8 mouse cellular contexts compared by ENCODE assay signal in the genomic region with DNA sequence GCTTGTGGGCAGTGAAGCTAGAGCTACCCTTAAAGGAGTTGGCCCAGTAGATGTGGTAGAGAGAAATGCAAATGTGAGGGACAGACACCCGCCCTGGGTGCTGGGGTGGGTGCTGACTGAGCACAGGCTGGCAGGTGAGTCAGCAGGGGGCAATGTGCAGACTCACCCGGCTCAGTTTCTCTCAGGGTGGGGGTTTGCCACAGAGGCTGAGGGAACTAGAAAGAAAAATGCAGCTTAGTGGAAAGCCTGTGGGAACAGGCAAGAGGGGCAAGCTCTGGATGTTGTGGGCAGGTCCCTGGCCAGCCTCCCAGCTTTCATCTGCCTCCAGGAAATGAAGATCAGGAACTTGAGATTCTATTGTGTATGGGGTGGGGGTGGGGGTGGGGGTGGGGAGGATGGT. TPM values are rescaled to one million over a fixed set of nuclear protein-coding genes. Genes with fewer than 3 reads are reported as not detected.
DNase-seq lines count a peak whose midpoint lies in the region; ATAC-seq and TF ChIP-seq lines count a peak whose summit lies in the region.

No protein-coding gene starts in this region.

- TF ChIP-seq CTCF in thymus, adult 2 months (IDR thresholded peaks at IDR 0.05; ENCODE audit: borderline replicate concordance, control insufficient read depth, extremely low read depth, insufficient read depth, low read length, poor library complexity), result no peak
- TF ChIP-seq CTCF in intestine, postnatal 0 days (IDR thresholded peaks at IDR 0.05; ENCODE audit: low read depth), result peak; percentile 10; the same call in 1 of the 2 replicates
- TF ChIP-seq CTCF in lung, embryonic 14.5 days (IDR thresholded peaks at IDR 0.05; ENCODE audit: low read depth), result 0 out of 2 replicates have a peak, but pooled peaks have one; percentile 7

- no peaks in the 10 kb centered on the region for H3K27me3 ChIP-seq in thymus, adult 2 months (ENCODE audit: control insufficient read depth, insufficient read depth, low read length)
- H3K27me3 ChIP-seq in intestine, postnatal 0 days (replicated peaks; ENCODE audit: control insufficient read depth, insufficient read depth, low read length), result no peaks in the 10 kb centered on the region
- no peaks in the 10 kb centered on the region for H3K27me3 ChIP-seq in lung, embryonic 14.5 days (ENCODE audit: insufficient read depth, low read length)
- no peaks in the 10 kb centered on the region for H3K27me3 ChIP-seq in midbrain, embryonic 13.5 days

- DNase-seq in thymus, adult 2 months, result peak; percentile 5
- DNase-seq in thymus, postnatal 0 days (ENCODE audit: low spot score), result no peak
- peak; percentile 73 for DNase-seq in fibroblast of lung, adult 2 months (ENCODE audit: low read depth)
- peak; percentile 72 for DNase-seq in lung, embryonic 14.5 days
- no peak for DNase-seq in layer of hippocampus, adult 18-20 months (ENCODE audit: low spot score in 2 of 2)

- H3K4me1 ChIP-seq in thymus, adult 2 months (replicated peaks; ENCODE audit: control insufficient read depth, insufficient read depth, low read length), result peaks cover 8% of the 10 kb centered on the region
- 0 out of 2 replicates have a peak, but pooled peaks cover 5% of the 10 kb centered on the region for H3K4me1 ChIP-seq in intestine, postnatal 0 days (replicated peaks; ENCODE audit: control insufficient read depth, insufficient read depth, low read length)
- peaks cover 16% of the 10 kb centered on the region for H3K4me1 ChIP-seq in lung, embryonic 14.5 days (ENCODE audit: insufficient read depth)
- peaks cover 13% of the 10 kb centered on the region for H3K4me1 ChIP-seq in midbrain, embryonic 13.5 days (replicated peaks)

- WGBS in thymus, adult 2 months, result 17% methylated on average over 2 of the region's 2 CpGs
- 31% methylated on average over 2 of the region's 2 CpGs for WGBS in intestine, postnatal 0 days
- 38% methylated on average over 2 of the region's 2 CpGs for WGBS in lung, embryonic 14.5 days
- 45% methylated on average over 2 of the region's 2 CpGs for WGBS in midbrain, embryonic 13.5 days

- H3K4me3 ChIP-seq in thymus, adult 2 months (ENCODE audit: control insufficient read depth, insufficient read depth, low read length), result no peak overlapping the region
- H3K4me3 ChIP-seq in intestine, postnatal 0 days (ENCODE audit: low read depth, low read length), result no peak overlapping the region
- no peak overlapping the region for H3K4me3 ChIP-seq in lung, embryonic 14.5 days (ENCODE audit: low read depth, low read length)
- no peak overlapping the region for H3K4me3 ChIP-seq in midbrain, embryonic 13.5 days (replicated peaks)

- peak; percentile 49 for ATAC-seq in intestine, postnatal 0 days
- ATAC-seq in lung, embryonic 14.5 days (ENCODE audit: insufficient read depth), result peak; percentile 78
- ATAC-seq in midbrain, embryonic 13.5 days, result no peak
- ATAC-seq in megakaryocyte, adult 5-6 weeks (ENCODE audit: poor library complexity, severe bottlenecking), result no peak

- peak overlapping the region; percentile 31; the same call in 1 of the 2 replicates for H3K27ac ChIP-seq in thymus, adult 2 months (ENCODE audit: control insufficient read depth, insufficient read depth, low read length)
- no peak overlapping the region for H3K27ac ChIP-seq in intestine, postnatal 0 days (ENCODE audit: low read depth, low read length)
- peak overlapping the region; percentile 67; the same call in 1 of the 2 replicates for H3K27ac ChIP-seq in lung, embryonic 14.5 days (ENCODE audit: low read depth)
- H3K27ac ChIP-seq in midbrain, embryonic 13.5 days, result no peak overlapping the region

- no peak overlapping the region for H3K4me2 ChIP-seq in intestine, postnatal 0 days (replicated peaks; ENCODE audit: low read depth)
- H3K4me2 ChIP-seq in lung, embryonic 14.5 days, result no peak overlapping the region
- H3K4me2 ChIP-seq in midbrain, embryonic 13.5 days (replicated peaks), result no peak overlapping the region

- TF ChIP-seq POLR2A in thymus, adult 2 months (IDR thresholded peaks at IDR 0.05; ENCODE audit: control insufficient read depth, extremely low read depth, insufficient read depth, low read length, poor library complexity), result no peak

- no peaks in the 10 kb centered on the region for H3K36me3 ChIP-seq in thymus, adult 2 months (ENCODE audit: control insufficient read depth, insufficient read depth, low read length)
- H3K36me3 ChIP-seq in intestine, postnatal 0 days (ENCODE audit: control insufficient read depth, insufficient read depth), result no peaks in the 10 kb centered on the region
- H3K36me3 ChIP-seq in lung, embryonic 14.5 days (ENCODE audit: insufficient read depth), result no peaks in the 10 kb centered on the region
- H3K36me3 ChIP-seq in midbrain, embryonic 13.5 days, result no peaks in the 10 kb centered on the region

- no peaks in the 10 kb centered on the region for H3K9me3 ChIP-seq in intestine, postnatal 0 days (ENCODE audit: control insufficient read depth)
- no peaks in the 10 kb centered on the region for H3K9me3 ChIP-seq in lung, embryonic 14.5 days (ENCODE audit: low read depth, low read length)
- no peaks in the 10 kb centered on the region for H3K9me3 ChIP-seq in midbrain, embryonic 13.5 days

- no peak overlapping the region for H3K9ac ChIP-seq in intestine, postnatal 0 days (ENCODE audit: low read depth, low read length)
- H3K9ac ChIP-seq in lung, embryonic 14.5 days, result no peak overlapping the region
- H3K9ac ChIP-seq in midbrain, embryonic 13.5 days (replicated peaks), result no peak overlapping the region

RNA-seq across cellular contexts. Expression of a gene that starts 21.9 kb away (rescaled TPM):
- 8.3 and 10.3 TPM in 2 replicates for polyA plus RNA-seq in thymus, adult 2 months (2012; rRNA removed)
- 5.6 and 6.8 TPM in 2 replicates for polyA plus RNA-seq in thymus, postnatal 0 days (2015; fragmentation: Nextera tagmentation; extraction: Ambion mirVana)
- 6.9 and 7.7 TPM in 2 replicates for polyA plus RNA-seq in intestine, postnatal 0 days (2015; fragmentation: Nextera tagmentation; extraction: Ambion mirVana)
- polyA plus RNA-seq in lung, embryonic 14.5 days (2014; fragmentation: Nextera tagmentation; extraction: Ambion mirVana), result 12.5 and 13.4 TPM in 2 replicates
- total RNA-seq in layer of hippocampus, adult 18-20 months (2021), result not detected
- polyA plus RNA-seq in midbrain, embryonic 13.5 days (2015; fragmentation: Nextera tagmentation; extraction: Ambion mirVana), result 0.04 and 0.05 TPM in 2 replicates
- not detected in 2 replicates for total RNA-seq in megakaryocyte, adult 5-6 weeks (2015)
- not detected in 2 replicates for total RNA-seq in megakaryocyte, adult 5-6 weeks (2017)

RNA-seq across cellular contexts. Expression of a gene that starts 22.8 kb away (rescaled TPM):
- polyA plus RNA-seq in thymus, adult 2 months (2012; rRNA removed), result 14.1 and 22.0 TPM in 2 replicates
- polyA plus RNA-seq in thymus, postnatal 0 days (2015; fragmentation: Nextera tagmentation; extraction: Ambion mirVana), result 7.8 and 8.7 TPM in 2 replicates
- polyA plus RNA-seq in intestine, postnatal 0 days (2015; fragmentation: Nextera tagmentation; extraction: Ambion mirVana), result 15.6 and 16.1 TPM in 2 replicates
- polyA plus RNA-seq in lung, embryonic 14.5 days (2014; fragmentation: Nextera tagmentation; extraction: Ambion mirVana), result 20.3 and 21.8 TPM in 2 replicates
- 10 to 100 TPM; 38.2 to 40.8 TPM for total RNA-seq in layer of hippocampus, adult 18-20 months (2021)
- polyA plus RNA-seq in midbrain, embryonic 13.5 days (2015; fragmentation: Nextera tagmentation; extraction: Ambion mirVana), result 14.0 and 17.0 TPM in 2 replicates
- total RNA-seq in megakaryocyte, adult 5-6 weeks (2015), result 0.22 TPM in 1 of 2 replicates, not detected in the other
- total RNA-seq in megakaryocyte, adult 5-6 weeks (2017), result not detected in 2 replicates

Comparison
In these comparisons a context has a peak if more than half of its experiments do, and no peak if none do; other contexts are left out.
1. DNase-seq: peak in thymus, adult 2 months (single experiment), fibroblast of lung, adult 2 months (single experiment) and lung, embryonic 14.5 days (single experiment); none in thymus, postnatal 0 days (single experiment) and layer of hippocampus, adult 18-20 months (0 of 2).
2. H3K27ac ChIP-seq: peak in thymus, adult 2 months (single experiment) and lung, embryonic 14.5 days (single experiment); none in intestine, postnatal 0 days (single experiment) and midbrain, embryonic 13.5 days (single experiment).
3. ATAC-seq: peak in intestine, postnatal 0 days (single experiment) and lung, embryonic 14.5 days (single experiment); none in midbrain, embryonic 13.5 days (single experiment) and megakaryocyte, adult 5-6 weeks (single experiment).